Mouse (Mus musculus) cerebellum, postnatal 25 days (tissue): ENCODE measurements around the gene Zfp740.
"Not testable (repeated sequence)": the region's sequence is repeated elsewhere in the genome, so short reads cannot be mapped to it uniquely, and the experiment has no call there.

ENCODE experiments used
- DNase-seq, 2 experiments: peaks; one replicate each; pipeline ENCODE4 v3.0.0; 2021; ENCODE audit warnings: mixed read lengths in 2 of 2

Zfp740 gene

DNA sequence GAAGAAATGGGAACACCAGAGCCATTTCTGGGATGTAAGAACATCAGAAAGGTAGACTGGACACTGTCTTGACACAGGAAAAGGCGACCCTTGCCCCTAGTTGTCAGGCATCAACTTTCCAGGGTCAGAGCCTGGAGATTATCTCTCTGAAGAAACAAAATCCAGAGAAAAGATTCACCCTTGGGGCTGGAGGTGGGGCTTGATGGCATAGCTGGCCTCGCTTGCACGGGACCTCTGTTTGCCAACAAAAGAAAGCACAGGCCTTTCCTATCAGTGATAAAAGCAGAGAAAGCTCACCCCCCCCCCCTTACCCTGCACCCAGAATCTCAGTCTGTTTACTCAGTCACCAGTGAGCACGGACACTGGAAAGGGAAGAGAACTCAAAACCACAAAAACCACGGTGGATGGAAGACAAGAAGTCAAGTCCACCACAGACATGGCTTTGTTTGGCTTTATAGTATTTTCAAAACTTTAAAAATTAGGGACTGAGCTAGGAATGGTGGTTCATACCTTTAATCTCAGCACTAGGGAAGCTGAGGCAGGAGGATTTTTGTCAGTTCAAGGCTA is 10.1 kb upstream of the Zfp740 start:
- no peak for DNase-seq

- no peak for DNase-seq
These were observed 9.4 kb upstream of the Zfp740 start for GRCm38 (mm10) chr15:102193652-102194051.

DNA sequence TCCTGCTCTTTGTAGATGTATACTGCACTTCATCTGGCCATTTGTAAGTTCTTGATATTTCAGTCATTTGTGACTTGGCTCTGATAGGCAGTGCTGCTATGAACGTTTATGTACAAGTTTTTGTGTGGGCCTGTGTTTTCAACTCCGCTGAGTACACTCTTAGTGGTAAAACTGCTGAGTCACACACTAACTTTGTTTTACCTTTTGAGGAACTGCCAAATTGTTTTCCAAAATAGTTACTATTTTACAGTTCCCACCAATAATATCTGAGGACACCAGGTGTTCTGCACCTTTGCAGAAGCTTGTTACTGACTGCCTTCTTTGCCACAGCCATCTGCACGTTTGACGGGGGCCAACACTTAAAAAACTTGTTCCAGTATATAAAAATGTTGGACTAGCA is 8.6 kb upstream of the Zfp740 start:
- DNase-seq = no peak

DNA sequence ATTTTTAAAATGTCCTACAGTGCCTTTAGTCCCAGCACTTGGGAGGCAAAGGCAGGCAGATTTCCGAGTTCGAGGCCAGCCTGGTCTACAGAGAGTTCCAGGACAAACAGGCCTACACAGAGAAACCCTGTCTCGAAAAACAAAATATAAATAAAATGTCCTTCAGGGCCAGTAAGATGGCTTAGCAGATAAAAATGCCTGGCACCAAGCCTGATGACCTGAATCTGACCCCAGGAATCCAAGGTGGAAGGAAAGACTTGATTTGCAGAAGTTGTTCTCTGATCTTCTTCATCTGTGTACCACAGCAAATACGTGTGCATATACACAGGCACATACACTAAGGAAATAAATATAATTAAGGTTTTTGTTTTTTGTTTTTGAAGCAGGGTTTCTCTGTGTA is 7.7 kb upstream of the Zfp740 start:
- DNase-seq = no peak

- DNase-seq = no peak
These were observed 4.2 kb upstream of the Zfp740 start for GRCm38 (mm10) chr15:102198841-102199240.

DNA sequence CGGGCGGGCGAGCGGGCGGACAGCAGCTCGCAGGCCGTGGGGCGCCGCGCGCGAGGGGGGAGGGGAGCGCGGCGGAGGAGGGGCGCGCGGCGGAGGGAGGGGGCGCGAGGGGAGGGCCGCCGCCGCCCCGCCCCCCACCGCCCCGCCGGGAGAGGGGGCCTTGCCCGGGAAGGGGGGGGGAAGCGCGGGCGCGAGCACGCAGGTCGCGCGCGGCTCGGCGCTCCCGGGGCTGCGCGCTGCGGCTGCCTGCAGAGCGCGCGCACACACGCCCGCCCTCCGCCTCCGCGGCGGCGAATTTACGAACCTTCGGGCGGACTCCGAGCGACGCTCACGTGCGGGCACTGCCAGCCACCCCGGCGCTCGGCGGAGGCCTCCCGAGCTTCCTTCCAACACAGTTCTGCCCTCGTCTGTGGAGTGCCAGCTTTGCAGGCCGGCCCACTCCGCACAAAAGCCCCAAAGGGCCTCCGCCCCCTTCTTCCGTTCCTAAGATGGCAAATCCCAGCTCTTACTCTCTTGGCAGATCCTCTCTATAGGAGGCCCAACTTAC is 859 bp downstream of the Zfp740 start:
- DNase-seq = peak; percentile 76 to 86

- no peak for DNase-seq
These were observed 1.8 kb downstream of the Zfp740 start, which contains the start of gene Csad for GRCm38 (mm10) chr15:102204674-102205505. TSS of gene Csad (minus strand) at chr15:102204724.

- DNase-seq = peak; percentile 46 to 54
These were observed 2.7 kb downstream of the Zfp740 start for GRCm38 (mm10) chr15:102205779-102206178.

- DNase-seq = no peak
These were observed 4.3 kb downstream of the Zfp740 start for GRCm38 (mm10) chr15:102207351-102207750.

- no peak for DNase-seq
These were observed 5.1 kb downstream of the Zfp740 start for GRCm38 (mm10) chr15:102208092-102208561.

GRCm38 (mm10) chr15:102209114-102209513 is 6.1 kb downstream of the Zfp740 start:
- no peak for DNase-seq

- no peak for DNase-seq
These were observed 7.8 kb downstream of the Zfp740 start for GRCm38 (mm10) chr15:102210816-102211215.

DNA sequence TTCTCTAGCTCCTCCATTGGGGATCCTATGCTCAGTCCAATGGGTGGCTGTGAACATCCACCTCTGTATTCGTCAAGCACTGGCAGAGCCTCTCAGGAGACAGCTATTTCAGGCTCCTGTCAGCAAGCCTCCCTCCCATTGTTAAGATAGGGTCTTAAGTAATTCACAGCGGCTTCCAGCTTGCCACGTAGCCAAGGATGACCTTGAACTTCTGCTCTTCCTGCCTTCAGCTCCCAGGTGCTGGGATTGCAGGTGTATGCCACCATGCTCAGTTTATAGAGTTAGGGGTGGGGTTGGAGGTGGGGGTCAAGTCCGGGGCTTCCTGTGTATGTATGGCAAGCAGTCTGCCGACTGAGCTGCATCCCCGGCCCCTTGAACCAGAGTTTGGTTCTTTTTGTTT is 8.8 kb downstream of the Zfp740 start:
- DNase-seq = no peak

DNA sequence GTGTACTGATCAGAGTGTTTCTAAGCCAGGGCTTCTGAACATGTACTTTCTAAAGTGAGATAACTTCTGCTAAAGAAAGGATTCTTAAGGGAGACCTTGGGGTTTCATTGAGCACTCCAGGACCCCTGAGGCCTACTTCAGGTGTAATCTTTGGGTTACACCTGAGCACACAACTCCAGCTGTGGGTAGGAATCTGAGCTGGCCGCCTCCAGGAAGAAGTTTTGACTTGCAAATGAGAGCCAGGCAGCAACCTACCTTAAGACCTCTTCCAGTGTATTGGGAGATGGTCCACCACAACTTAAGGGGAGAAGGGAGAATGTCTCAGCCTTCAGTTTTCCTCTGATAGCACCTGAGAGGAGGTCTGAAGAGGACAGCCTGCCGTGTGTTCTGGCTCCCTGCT is 11.1 kb downstream of the Zfp740 start:
- DNase-seq = no peak

DNA sequence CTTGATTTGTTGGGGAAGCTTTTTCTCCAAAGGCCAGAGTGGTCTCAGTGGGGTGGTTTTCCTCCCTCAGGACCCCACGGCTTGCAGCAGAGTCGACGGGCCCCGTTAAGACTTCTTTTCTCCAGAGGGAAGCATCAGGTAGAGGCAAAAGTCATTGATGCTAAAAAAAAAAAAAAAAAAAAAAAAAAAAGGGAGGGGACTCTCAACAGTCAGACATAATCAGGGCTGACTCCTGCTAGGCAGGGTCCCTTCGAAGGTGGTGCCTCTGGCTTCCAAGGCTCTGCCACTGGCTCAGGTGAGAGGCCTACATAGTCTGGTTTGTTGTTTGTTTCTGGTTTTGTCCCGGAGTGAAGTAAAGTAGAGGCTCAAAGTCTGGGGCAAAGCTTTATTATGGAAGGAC is 12.6 kb downstream of the Zfp740 start:
- no peak for DNase-seq

DNA sequence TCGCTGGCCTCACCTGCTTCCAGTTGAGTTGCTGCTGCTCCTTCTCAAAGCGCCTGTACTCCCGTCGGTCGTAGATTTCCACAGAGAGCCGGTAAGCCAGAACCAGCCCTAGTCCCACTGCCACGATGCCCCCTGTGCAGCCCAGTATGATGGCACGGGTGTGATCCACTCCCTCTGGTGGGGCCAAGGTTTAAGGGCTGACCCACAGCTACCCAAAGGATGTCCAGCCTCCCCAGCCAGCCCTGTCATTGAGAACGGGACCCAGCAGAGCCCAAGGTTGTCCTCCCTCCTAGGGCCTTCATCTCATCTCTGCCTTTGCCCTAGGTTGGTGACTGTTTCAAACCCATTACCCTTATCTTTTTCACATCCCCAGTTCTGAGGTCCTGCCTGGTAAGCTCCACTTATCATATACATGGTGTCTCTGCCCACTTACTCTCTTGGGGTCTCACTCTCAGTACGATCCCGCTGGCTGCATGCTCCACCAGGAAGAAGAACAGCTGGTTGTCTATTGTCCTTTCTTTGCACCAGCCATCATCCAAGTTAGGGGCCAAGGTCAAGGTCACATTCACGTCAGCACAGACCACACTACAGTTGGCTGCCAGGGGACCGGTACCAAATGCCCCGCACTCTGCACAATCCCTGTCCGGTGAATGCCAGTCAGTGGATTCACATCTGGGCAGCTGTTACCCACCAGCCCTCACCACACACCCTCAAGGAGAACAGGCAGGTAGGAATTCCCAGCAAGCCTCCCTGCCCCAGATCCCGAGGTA is 13.6 kb downstream of the Zfp740 start:
- DNase-seq = no peak

DNA sequence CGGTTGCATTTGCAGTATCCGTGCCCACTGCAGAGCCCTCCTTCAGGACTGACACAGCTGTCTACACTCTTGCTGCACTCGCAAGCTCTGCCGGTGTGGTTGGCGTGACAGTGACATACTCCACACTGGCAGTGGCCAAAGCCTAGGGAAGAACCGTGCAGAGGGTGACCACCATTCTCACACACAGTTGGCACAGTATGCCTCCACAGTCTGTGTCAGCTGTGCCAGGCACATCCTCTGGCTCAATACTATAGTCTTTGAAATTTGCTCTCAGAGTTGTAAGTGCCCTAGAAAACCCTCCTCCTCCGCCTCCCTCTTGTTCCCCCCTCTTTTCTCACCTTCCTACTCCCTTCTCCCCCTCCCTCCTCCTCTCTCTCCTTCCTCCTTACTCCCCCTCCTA is 14.3 kb downstream of the Zfp740 start:
- DNase-seq = no peak

DNA sequence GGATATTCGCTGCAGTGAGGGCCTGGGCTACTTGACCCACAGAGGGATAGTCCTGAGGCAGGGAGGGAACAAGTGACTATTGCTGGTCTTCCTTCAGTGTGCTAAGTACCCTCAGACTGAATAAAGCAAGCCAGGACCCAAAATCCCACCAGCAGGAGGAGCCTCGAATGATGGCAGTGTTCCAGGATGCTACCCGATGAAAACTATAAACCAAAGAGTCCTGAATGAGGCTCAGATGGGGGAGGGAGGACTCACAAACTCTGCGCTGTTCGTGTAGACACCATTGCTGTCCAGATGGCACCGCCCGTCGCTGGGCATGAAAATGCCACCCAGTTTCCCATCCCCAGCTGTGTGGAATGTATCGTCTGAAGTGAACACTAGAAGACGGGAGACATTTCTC is 19.3 kb downstream of the Zfp740 start:
- DNase-seq = no peak

GRCm38 (mm10) chr15:102224186-102224991 is 21.3 kb downstream of the Zfp740 start:
- peak; percentile 89 to 92 for DNase-seq

GRCm38 (mm10) chr15:102224992-102225617 is 22.1 kb downstream of the Zfp740 start:
- DNase-seq = no peak

GRCm38 (mm10) chr15:102225619-102226018 is 22.6 kb downstream of the Zfp740 start:
- DNase-seq = not testable (repeated sequence)
